Mouse (Mus musculus) forebrain, embryonic 14.5 days (tissue): Measurements from ENCODE around the gene Zmat3. TPM values are rescaled to one million over a fixed set of nuclear protein-coding genes. Genes with fewer than 3 reads are reported as not detected.

Source experiments
- ATAC-seq: fragments of 200-750 bp; cut with Nextera tagmentation; 2 replicates; pipeline ENCODE4 v1.8.0; 2017; ENCODE audit warnings: mild to moderate bottlenecking, moderate library complexity
- DNase-seq: peaks from one replicate; pipeline ENCODE4 v3.0.0-alpha.2; 2015; ENCODE audit warnings: low spot score
- H3K27ac ChIP-seq: fragments of 300-500 bp; sonication (generic); 2 replicates; pipeline ENCODE4 v1.5.1; 2014; ENCODE audit warnings: low read depth, mild to moderate bottlenecking, control low read depth, low read length, moderate library complexity
- H3K27me3 ChIP-seq: fragments of 300-500 bp; sonication (generic); replicated peaks from 2 replicates; pipeline ENCODE4 v1.6.1; 2014; ENCODE audit warnings: low read length, control low read depth, mixed read lengths; ENCODE audit not compliant: control insufficient read depth, insufficient read depth
- H3K36me3 ChIP-seq: fragments of 300-500 bp; sonication (generic); 2 replicates; pipeline ENCODE4 v1.6.1; 2014; ENCODE audit warnings: low read length, control low read depth; ENCODE audit not compliant: control insufficient read depth, insufficient read depth
- H3K4me1 ChIP-seq: fragments of 300-500 bp; sonication (generic); 2 replicates; pipeline ENCODE4 v1.6.1; 2014; ENCODE audit warnings: antibody characterized with exemption, low read length, control low read depth; ENCODE audit not compliant: control insufficient read depth, insufficient read depth
- H3K4me2 ChIP-seq: fragments of 300-500 bp; sonication (generic); 2 replicates; pipeline ENCODE4 v1.6.1; 2014; ENCODE audit warnings: mild to moderate bottlenecking, control low read depth, low read length
- H3K4me3 ChIP-seq: fragments of 300-500 bp; sonication (generic); 2 replicates; pipeline ENCODE4 v1.5.1; 2014; ENCODE audit warnings: low read depth, low read length, control low read depth
- H3K9ac ChIP-seq: fragments of 300-500 bp; sonication (generic); 2 replicates; pipeline ENCODE4 v1.6.1; 2014; ENCODE audit warnings: mild to moderate bottlenecking, low read length, control low read depth, moderate library complexity
- H3K9me3 ChIP-seq: fragments of 300-500 bp; sonication (generic); replicated peaks from 2 replicates; pipeline ENCODE4 v1.6.1; 2016; ENCODE audit warnings: low read length, control low read depth, mixed read lengths; ENCODE audit not compliant: control insufficient read depth
- WGBS: fragments of 180-500 bp; shearing (Covaris S2); extraction: QIAGEN DNeasy Blood & Tissue Kit; methylation state at CpG from one replicate; pipeline ENCODE4 v1.1.7; 2014; 5-methylcytosine and 5-hydroxymethylcytosine counted together
- polyA plus RNA-seq: library from polyadenylated mRNA; unstranded; fragments of >200 nt; fragmentation: Nextera tagmentation; extraction: Ambion mirVana; gene quantifications from 2 replicates; pipeline ENCODE4 v1.2.1, GENCODE M21; 2014

The Zmat3 gene
- polyA plus RNA-seq, 1 experiment from 2014 or later = 6.8 TPM

DNA sequence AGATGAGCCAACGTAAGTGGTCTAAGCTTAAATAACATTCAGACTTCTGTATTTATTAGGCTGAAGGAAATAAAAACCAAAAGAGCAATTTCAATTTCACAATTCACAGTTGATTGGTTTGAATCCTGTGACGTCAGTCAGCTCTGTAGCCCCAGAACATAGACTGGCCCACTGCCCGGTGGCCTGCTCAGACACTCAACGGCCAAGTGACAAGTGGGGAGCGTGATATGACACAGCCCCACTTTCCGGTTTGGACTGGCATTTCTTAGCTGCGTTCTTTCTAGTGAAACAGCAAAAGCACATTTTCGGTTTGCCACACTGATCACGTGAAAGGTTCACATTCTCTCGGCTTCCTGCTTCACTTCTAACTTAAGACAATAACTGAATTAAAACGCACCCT is 30.9 kb downstream of the Zmat3 start:
- Histone ChIP-seq H3K9me3 (no peaks in the 10 kb centered on the region), H3K4me1 (no peaks in the 10 kb centered on the region), H3K4me2 (no peak overlapping the region), H3K4me3 (no peak overlapping the region), H3K27me3 (no peaks in the 10 kb centered on the region), H3K36me3 (peaks cover 6% of the 10 kb centered on the region; the same call in 1 of the 2 replicates), H3K9ac (no peak overlapping the region), H3K27ac (no peak overlapping the region)
- DNase-seq (no peak), ATAC-seq (no peak)
- WGBS = 84% methylated on average over 11 of the region's 11 CpGs

DNA sequence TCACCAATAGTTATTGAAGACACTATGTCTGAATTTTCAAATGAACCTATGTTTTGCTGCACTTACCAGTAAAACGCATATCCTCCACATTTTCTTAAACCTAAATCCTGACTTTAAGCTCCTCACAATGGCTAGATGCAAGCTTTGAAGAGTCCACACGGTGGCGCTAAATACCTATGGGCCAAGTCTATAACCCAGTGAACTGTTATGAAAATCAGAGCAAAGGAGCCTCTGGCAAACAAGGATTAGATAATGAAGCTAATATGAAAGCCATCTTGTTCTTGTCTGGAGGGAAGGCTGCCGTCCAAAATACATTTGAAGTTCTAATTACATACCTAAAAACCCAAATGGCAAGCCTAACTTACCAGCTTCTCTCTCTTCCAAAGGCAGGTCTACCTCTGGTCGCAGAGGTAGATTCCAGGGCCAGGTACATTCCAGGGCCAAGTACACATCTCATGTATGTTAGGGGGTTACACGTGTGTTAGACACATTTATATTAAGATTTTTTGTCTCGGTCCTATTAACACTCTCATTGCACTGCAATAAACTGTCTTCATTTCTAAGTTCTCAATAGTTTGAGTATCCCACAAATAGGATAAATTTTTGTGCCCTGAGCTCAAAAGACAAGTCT is 32.2 kb downstream of the Zmat3 start:
- H3K27ac ChIP-seq = no peak overlapping the region
- H3K27me3 ChIP-seq = no peaks in the 10 kb centered on the region
- DNase-seq (peak; percentile 94), ATAC-seq (peak; percentile 87)
- H3K4me2 ChIP-seq = no peak overlapping the region
- peaks cover 6% of the 10 kb centered on the region; the same call in 1 of the 2 replicates for H3K36me3 ChIP-seq
- no peaks in the 10 kb centered on the region for H3K4me1 ChIP-seq
- H3K9me3 ChIP-seq = no peaks in the 10 kb centered on the region
- H3K9ac ChIP-seq = no peak overlapping the region
- 35% methylated on average over 7 of the region's 7 CpGs for WGBS
- H3K4me3 ChIP-seq = no peak overlapping the region

DNA sequence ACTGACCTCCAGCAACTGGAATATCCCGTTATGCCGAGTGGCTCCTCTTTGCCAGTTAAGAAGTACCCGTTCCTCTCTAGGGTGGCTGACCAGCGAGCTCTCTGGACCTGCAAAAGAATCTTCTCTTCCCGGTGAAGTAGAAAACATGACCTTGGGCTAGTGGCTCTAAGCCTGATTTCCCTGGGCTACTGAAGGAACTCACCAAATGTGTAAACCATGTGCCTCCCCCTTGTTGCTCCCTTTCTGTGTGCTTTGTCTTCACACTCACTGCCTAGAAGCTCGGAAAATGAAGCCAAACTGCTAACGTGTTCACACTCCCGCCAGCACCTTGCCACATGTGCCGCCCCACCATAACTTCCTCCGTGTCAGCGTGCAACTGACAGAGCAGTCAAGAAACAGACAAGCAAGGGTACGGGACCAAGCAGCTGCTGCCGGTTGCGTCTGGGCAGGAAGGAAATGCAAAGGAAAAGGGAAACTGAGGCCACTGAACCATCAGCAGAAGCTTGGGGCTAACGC is 47.9 kb downstream of the Zmat3 start:
- no peaks in the 10 kb centered on the region for H3K4me1 ChIP-seq
- H3K27ac ChIP-seq = no peak overlapping the region
- no peak overlapping the region for H3K4me3 ChIP-seq
- H3K27me3 ChIP-seq = no peaks in the 10 kb centered on the region
- ATAC-seq (no peak), DNase-seq (no peak)
- no peak overlapping the region for H3K9ac ChIP-seq
- H3K9me3 ChIP-seq = no peaks in the 10 kb centered on the region
- H3K4me2 ChIP-seq = no peak overlapping the region
- no peaks in the 10 kb centered on the region for H3K36me3 ChIP-seq
- WGBS = 65% methylated on average over 15 of the region's 15 CpGs

GRCm38 (mm10) chr3:32317165-32317900 is 48.5 kb downstream of the Zmat3 start:
- DNase-seq (peak; percentile 75), ATAC-seq (peak; percentile 85)
- 22% methylated on average over 12 of the region's 12 CpGs for WGBS
- Histone ChIP-seq H3K9me3 (no peaks in the 10 kb centered on the region), H3K9ac (no peak overlapping the region), H3K4me3 (no peak overlapping the region), H3K36me3 (no peaks in the 10 kb centered on the region), H3K4me1 (no peaks in the 10 kb centered on the region), H3K27me3 (no peaks in the 10 kb centered on the region), H3K27ac (no peak overlapping the region), H3K4me2 (no peak overlapping the region)

- H3K4me3 ChIP-seq = no peak overlapping the region
- no peaks in the 10 kb centered on the region for H3K4me1 ChIP-seq
- H3K9me3 ChIP-seq = no peaks in the 10 kb centered on the region
- H3K36me3 ChIP-seq = no peaks in the 10 kb centered on the region
- no peak overlapping the region for H3K27ac ChIP-seq
- H3K9ac ChIP-seq = no peak overlapping the region
- 97% methylated on average over 4 of the region's 4 CpGs for WGBS
- H3K27me3 ChIP-seq = no peaks in the 10 kb centered on the region
- DNase-seq (no peak), ATAC-seq (no peak)
- no peak overlapping the region for H3K4me2 ChIP-seq
Observed at GRCm38 (mm10) chr3:32314746-32315145, 51.1 kb downstream of the Zmat3 start.

DNA sequence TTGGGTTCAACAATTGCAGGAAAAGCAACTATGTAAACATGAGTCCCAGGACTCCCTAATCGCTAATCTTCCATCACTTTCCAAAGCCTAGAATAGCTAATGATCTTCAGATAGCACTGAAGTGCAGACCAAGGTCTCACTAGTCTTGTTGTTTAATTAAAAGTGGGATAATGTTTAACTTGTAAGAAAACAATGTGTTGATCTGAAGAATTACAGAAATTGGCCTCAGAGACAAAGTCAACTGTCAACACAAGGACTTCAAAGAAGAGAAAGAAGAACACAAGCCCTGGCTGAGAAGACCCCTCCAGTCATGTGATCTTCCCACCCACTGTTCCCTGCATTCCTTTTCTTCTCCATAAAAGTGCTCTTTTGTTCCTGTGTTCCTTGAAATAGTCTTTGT is 61.6 kb downstream of the Zmat3 start:
- no peak overlapping the region for H3K4me2 ChIP-seq
- H3K27me3 ChIP-seq = no peaks in the 10 kb centered on the region
- 36% methylated on average over 1 of the region's 1 CpGs for WGBS
- H3K4me3 ChIP-seq = no peak overlapping the region
- ATAC-seq (no peak), DNase-seq (no peak)
- H3K4me1 ChIP-seq = no peaks in the 10 kb centered on the region
- no peaks in the 10 kb centered on the region for H3K36me3 ChIP-seq
- no peaks in the 10 kb centered on the region for H3K9me3 ChIP-seq
- no peak overlapping the region for H3K27ac ChIP-seq
- no peak overlapping the region for H3K9ac ChIP-seq

DNA sequence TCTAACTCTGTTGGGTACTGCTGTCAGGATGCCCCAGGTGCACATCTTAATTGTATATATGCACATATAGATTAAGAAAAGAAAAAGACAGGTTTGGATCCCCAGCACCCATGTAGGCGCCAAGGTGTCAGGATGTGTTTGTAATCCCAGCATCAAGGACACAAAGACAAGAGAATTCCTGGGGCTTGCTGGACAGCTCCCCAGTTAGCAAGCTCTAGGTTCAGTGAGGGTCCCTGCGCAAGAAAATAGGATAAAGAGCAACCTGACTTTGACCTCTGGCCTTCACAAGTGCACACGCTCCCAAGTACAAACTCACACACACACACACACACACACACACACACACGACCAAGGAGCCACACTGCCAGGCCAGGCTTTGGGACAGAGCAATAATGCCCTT is 73.8 kb downstream of the Zmat3 start:
- Histone ChIP-seq H3K9me3 (no peaks in the 10 kb centered on the region), H3K4me1 (no peaks in the 10 kb centered on the region), H3K9ac (no peak overlapping the region), H3K4me3 (no peak overlapping the region), H3K27me3 (no peaks in the 10 kb centered on the region), H3K36me3 (no peaks in the 10 kb centered on the region), H3K4me2 (no peak overlapping the region), H3K27ac (no peak overlapping the region)
- no peak for ATAC-seq
- 65% methylated on average over 4 of the region's 4 CpGs for WGBS
- DNase-seq = no peak
